Comparison of ENCODE assay signal across 13 mouse cellular contexts in genomic region chr10:80444339-80445045, GRCm38 (mm10). TPM values are rescaled to one million over a fixed set of nuclear protein-coding genes. Genes with fewer than 3 reads are reported as not detected.
A peak's percentile ranks its signal among the peaks of the same experiment; 100 is the strongest.
DNase-seq lines count a peak whose midpoint lies in the region; ATAC-seq and TF ChIP-seq lines count a peak whose summit lies in the region.
"Had no signal": no experiment of that assay in that cellular context is flagged by ENCODE, and none has a peak within 500 bp of the region (broad histone marks: within the 10 kb centered on the region; RNA-seq: fewer than 3 reads in every experiment).

No protein-coding gene starts in this region.

- no peak for ATAC-seq in heart, embryonic 13.5 days (ENCODE audit: extremely low read depth, insufficient number of reproducible peaks, low FRiP score, low TSS enrichment)
- ATAC-seq in midbrain, embryonic 13.5 days: no peak
- no peak for ATAC-seq in midbrain, embryonic 11.5 days (ENCODE audit: low FRiP score)
- ATAC-seq in hindbrain, embryonic 16.5 days: no peak
- ATAC-seq in megakaryocyte progenitor cell, adult 5-6 weeks (replicated peaks; ENCODE audit: poor library complexity): no peak
- ATAC-seq: midbrain, embryonic 15.5 days had no signal

- no peaks in the 10 kb centered on the region for H3K36me3 ChIP-seq in heart, embryonic 13.5 days
- no peaks in the 10 kb centered on the region for H3K36me3 ChIP-seq in heart, adult 2 months (ENCODE audit: control insufficient read depth, insufficient read depth, low read length)
- no peaks in the 10 kb centered on the region for H3K36me3 ChIP-seq in midbrain, embryonic 13.5 days
- H3K36me3 ChIP-seq in midbrain, embryonic 11.5 days (ENCODE audit: control insufficient read depth, insufficient read depth, low read length): no peaks in the 10 kb centered on the region
- no peaks in the 10 kb centered on the region for H3K36me3 ChIP-seq in hindbrain, embryonic 16.5 days (ENCODE audit: control insufficient read depth, insufficient read depth, low read length)
- H3K36me3 ChIP-seq: midbrain, embryonic 15.5 days had no signal

- H3K9ac ChIP-seq in heart, embryonic 13.5 days: peak overlapping the region; percentile 8; the same call in 1 of the 2 replicates
- H3K9ac ChIP-seq in heart, adult 2 months (ENCODE audit: low read depth, low read length): no peak overlapping the region
- H3K9ac ChIP-seq in midbrain, embryonic 13.5 days (replicated peaks): peak overlapping the region; percentile 36
- H3K9ac ChIP-seq in midbrain, embryonic 11.5 days (ENCODE audit: low read length): no peak overlapping the region
- H3K9ac ChIP-seq in hindbrain, embryonic 16.5 days (ENCODE audit: low read depth, low read length): peak overlapping the region; percentile 33
- H3K9ac ChIP-seq: midbrain, embryonic 15.5 days had no signal

- peaks cover 58% of the 10 kb centered on the region for H3K27me3 ChIP-seq in heart, embryonic 13.5 days (replicated peaks)
- H3K27me3 ChIP-seq in heart, adult 2 months (ENCODE audit: control insufficient read depth, insufficient read depth, low read length): no peaks in the 10 kb centered on the region
- H3K27me3 ChIP-seq in midbrain, embryonic 13.5 days: peaks cover 34% of the 10 kb centered on the region
- no peaks in the 10 kb centered on the region for H3K27me3 ChIP-seq in midbrain, embryonic 11.5 days (ENCODE audit: control insufficient read depth, insufficient read depth, low read length)
- H3K27me3 ChIP-seq in hindbrain, embryonic 16.5 days (replicated peaks; ENCODE audit: control insufficient read depth, insufficient read depth, low read length): peaks cover 5% of the 10 kb centered on the region
- H3K27me3 ChIP-seq: midbrain, embryonic 15.5 days had no signal

- no peak for TF ChIP-seq CTCF in heart, adult 2 months (IDR thresholded peaks at IDR 0.05)

- intact Hi-C loops in heart, adult 2 months (cut with DNase I): no loop called here

- no peaks in the 10 kb centered on the region for H3K9me3 ChIP-seq in heart, embryonic 13.5 days
- no peaks in the 10 kb centered on the region for H3K9me3 ChIP-seq in midbrain, embryonic 13.5 days
- H3K9me3 ChIP-seq in midbrain, embryonic 11.5 days (ENCODE audit: control insufficient read depth, low read length): no peaks in the 10 kb centered on the region
- H3K9me3 ChIP-seq in hindbrain, embryonic 16.5 days (ENCODE audit: control insufficient read depth, low read length): no peaks in the 10 kb centered on the region
- H3K9me3 ChIP-seq: midbrain, embryonic 15.5 days had no signal

- TF ChIP-seq EP300 in heart, adult 2 months (IDR thresholded peaks at IDR 0.05; ENCODE audit: insufficient read depth, low read depth, low read length): no peak

- DNase-seq in heart, adult 2 months: no peak
- DNase-seq in midbrain, embryonic 11.5 days (ENCODE audit: low spot score, missing footprints): no peak
- DNase-seq in MN1 (ENCODE audit: low spot score): peak; percentile 27
- DNase-seq in cerebellum, adult 11-12 months: no peak
- DNase-seq: right cerebral cortex, postnatal 25 days; thymus, postnatal 36 days had no signal

- H3K4me2 ChIP-seq in heart, embryonic 13.5 days: no peak overlapping the region
- H3K4me2 ChIP-seq in midbrain, embryonic 13.5 days (replicated peaks): no peak overlapping the region
- H3K4me2 ChIP-seq in midbrain, embryonic 11.5 days: no peak overlapping the region
- no peak overlapping the region for H3K4me2 ChIP-seq in hindbrain, embryonic 16.5 days (ENCODE audit: low read length)
- H3K4me2 ChIP-seq: midbrain, embryonic 15.5 days had no signal

- H3K27ac ChIP-seq in heart, embryonic 13.5 days (replicated peaks): no peak overlapping the region
- H3K27ac ChIP-seq in heart, adult 2 months: no peak overlapping the region
- no peak overlapping the region for H3K27ac ChIP-seq in midbrain, embryonic 13.5 days
- H3K27ac ChIP-seq in midbrain, embryonic 11.5 days (ENCODE audit: low read depth, low read length): no peak overlapping the region
- H3K27ac ChIP-seq in hindbrain, embryonic 16.5 days (ENCODE audit: low read depth, low read length): no peak overlapping the region
- H3K27ac ChIP-seq: midbrain, embryonic 15.5 days had no signal

- WGBS in heart, embryonic 13.5 days: 29% methylated on average over 5 of the region's 5 CpGs
- WGBS in heart, adult 2 months: 42% methylated on average over 5 of the region's 5 CpGs
- WGBS in midbrain, embryonic 13.5 days: 41% methylated on average over 5 of the region's 5 CpGs
- WGBS in midbrain, embryonic 11.5 days: 52% methylated on average over 5 of the region's 5 CpGs
- 43% methylated on average over 5 of the region's 5 CpGs for WGBS in hindbrain, embryonic 16.5 days

- no peak overlapping the region for H3K4me3 ChIP-seq in heart, embryonic 13.5 days
- H3K4me3 ChIP-seq in heart, adult 2 months: no peak overlapping the region
- no peak overlapping the region for H3K4me3 ChIP-seq in midbrain, embryonic 13.5 days (replicated peaks)
- H3K4me3 ChIP-seq in midbrain, embryonic 11.5 days (ENCODE audit: low read depth, low read length): no peak overlapping the region
- no peak overlapping the region for H3K4me3 ChIP-seq in hindbrain, embryonic 16.5 days (ENCODE audit: low read length)
- H3K4me3 ChIP-seq: erythroblast, embryonic 14.5 days; midbrain, embryonic 15.5 days had no signal

- TF ChIP-seq POLR2A in heart, adult 2 months (IDR thresholded peaks at IDR 0.05; ENCODE audit: insufficient read depth, low read depth, low read length): no peak

- peaks cover 9% of the 10 kb centered on the region for H3K4me1 ChIP-seq in heart, embryonic 13.5 days
- H3K4me1 ChIP-seq in heart, adult 2 months (ENCODE audit: control insufficient read depth, insufficient read depth, low read length): peaks cover 1% of the 10 kb centered on the region; the same call in 1 of the 2 replicates
- H3K4me1 ChIP-seq in midbrain, embryonic 13.5 days (replicated peaks): peaks cover 7% of the 10 kb centered on the region
- H3K4me1 ChIP-seq in midbrain, embryonic 11.5 days (ENCODE audit: control insufficient read depth, insufficient read depth, low read length): peaks cover 4% of the 10 kb centered on the region; the same call in 1 of the 2 replicates
- no peaks in the 10 kb centered on the region; the same call in 1 of the 2 replicates for H3K4me1 ChIP-seq in hindbrain, embryonic 16.5 days (ENCODE audit: control insufficient read depth, insufficient read depth, low read depth, low read length)

- no peaks in the 10 kb centered on the region for H3K79me2 ChIP-seq in heart, adult 2 months (replicated peaks; ENCODE audit: control insufficient read depth, insufficient read depth, low read length)

RNA-seq across cellular contexts. Expression of gene Tcf3, which starts 11.0 kb away (rescaled TPM):
- 55.9 and 57.6 TPM in 2 replicates for polyA plus RNA-seq in heart, embryonic 13.5 days (2015; fragmentation: Nextera tagmentation; extraction: Ambion mirVana)
- total RNA-seq in heart, adult 2 months (2021): 10 to 100 TPM; 16.5 to 18.0 TPM
- polyA plus RNA-seq in heart, adult 2 months (2012; rRNA removed): 20.1 and 25.0 TPM in 2 replicates
- 67.7 and 82.3 TPM in 2 replicates for polyA plus RNA-seq in midbrain, embryonic 13.5 days (2015; fragmentation: Nextera tagmentation; extraction: Ambion mirVana)
- polyA plus RNA-seq in midbrain, embryonic 11.5 days (2014; fragmentation: Nextera tagmentation; extraction: Ambion mirVana): 135 and 154 TPM in 2 replicates
- polyA plus RNA-seq in hindbrain, embryonic 16.5 days (2015; fragmentation: Nextera tagmentation; extraction: Ambion mirVana): 32.5 and 45.3 TPM in 2 replicates
- total RNA-seq in megakaryocyte progenitor cell, adult 5-6 weeks (2015): 29.9 and 35.3 TPM in 2 replicates
- 33.5 and 51.0 TPM in 2 replicates for total RNA-seq in megakaryocyte progenitor cell, adult 5-6 weeks (2017)

RNA-seq across cellular contexts. Expression of gene Uqcr11, which starts 37.9 kb away (rescaled TPM):
- 1,246 and 1,505 TPM in 2 replicates for polyA plus RNA-seq in heart, embryonic 13.5 days (2015; fragmentation: Nextera tagmentation; extraction: Ambion mirVana)
- 1,000 to 10,000 TPM; 1,743 to 1,981 TPM for total RNA-seq in heart, adult 2 months (2021)
- polyA plus RNA-seq in heart, adult 2 months (2012; rRNA removed): 5,192 and 5,251 TPM in 2 replicates
- 518 and 572 TPM in 2 replicates for polyA plus RNA-seq in midbrain, embryonic 13.5 days (2015; fragmentation: Nextera tagmentation; extraction: Ambion mirVana)
- 404 and 476 TPM in 2 replicates for polyA plus RNA-seq in midbrain, embryonic 11.5 days (2014; fragmentation: Nextera tagmentation; extraction: Ambion mirVana)
- 704 and 759 TPM in 2 replicates for polyA plus RNA-seq in hindbrain, embryonic 16.5 days (2015; fragmentation: Nextera tagmentation; extraction: Ambion mirVana)
- 202 and 210 TPM in 2 replicates for total RNA-seq in megakaryocyte progenitor cell, adult 5-6 weeks (2015)
- 184 and 263 TPM in 2 replicates for total RNA-seq in megakaryocyte progenitor cell, adult 5-6 weeks (2017)

RNA-seq across cellular contexts. Expression of gene Mbd3, which starts 45.1 kb away (rescaled TPM):
- 170 and 182 TPM in 2 replicates for polyA plus RNA-seq in heart, embryonic 13.5 days (2015; fragmentation: Nextera tagmentation; extraction: Ambion mirVana)
- 10 to 100 TPM; 86.5 to 95.2 TPM for total RNA-seq in heart, adult 2 months (2021)
- polyA plus RNA-seq in heart, adult 2 months (2012; rRNA removed): 91.4 and 95.1 TPM in 2 replicates
- polyA plus RNA-seq in midbrain, embryonic 13.5 days (2015; fragmentation: Nextera tagmentation; extraction: Ambion mirVana): 243 and 257 TPM in 2 replicates
- polyA plus RNA-seq in midbrain, embryonic 11.5 days (2014; fragmentation: Nextera tagmentation; extraction: Ambion mirVana): 222 and 252 TPM in 2 replicates
- polyA plus RNA-seq in hindbrain, embryonic 16.5 days (2015; fragmentation: Nextera tagmentation; extraction: Ambion mirVana): 196 and 207 TPM in 2 replicates
- 91.1 and 96.6 TPM in 2 replicates for total RNA-seq in megakaryocyte progenitor cell, adult 5-6 weeks (2015)
- total RNA-seq in megakaryocyte progenitor cell, adult 5-6 weeks (2017): 82.8 and 90.8 TPM in 2 replicates

RNA-seq across cellular contexts. Expression of gene Onecut3, which starts 50.1 kb away (rescaled TPM):
- not detected in 2 replicates for polyA plus RNA-seq in heart, embryonic 13.5 days (2015; fragmentation: Nextera tagmentation; extraction: Ambion mirVana)
- total RNA-seq in heart, adult 2 months (2021): under 1 TPM in 1 of 2 experiments, not detected in 1; 0.05 TPM
- 0.06 and 0.09 TPM in 2 replicates for polyA plus RNA-seq in heart, adult 2 months (2012; rRNA removed)
- polyA plus RNA-seq in midbrain, embryonic 13.5 days (2015; fragmentation: Nextera tagmentation; extraction: Ambion mirVana): 2.6 and 3.0 TPM in 2 replicates
- 2.7 and 2.8 TPM in 2 replicates for polyA plus RNA-seq in midbrain, embryonic 11.5 days (2014; fragmentation: Nextera tagmentation; extraction: Ambion mirVana)
- polyA plus RNA-seq in hindbrain, embryonic 16.5 days (2015; fragmentation: Nextera tagmentation; extraction: Ambion mirVana): 1.2 and 1.3 TPM in 2 replicates
- not detected in 2 replicates for total RNA-seq in megakaryocyte progenitor cell, adult 5-6 weeks (2015)
- not detected in 2 replicates for total RNA-seq in megakaryocyte progenitor cell, adult 5-6 weeks (2017)
- total RNA-seq: left cerebral cortex, adult 8-10 months had no signal
- polyA plus RNA-seq: erythroblast, embryonic 14.5 days had no signal

RNA-seq across cellular contexts. Expression of gene Mex3d, which starts 57.0 kb away (rescaled TPM):
- 3.8 and 4.5 TPM in 2 replicates for polyA plus RNA-seq in heart, embryonic 13.5 days (2015; fragmentation: Nextera tagmentation; extraction: Ambion mirVana)
- 1 to 10 TPM; 7.3 to 7.5 TPM for total RNA-seq in heart, adult 2 months (2021)
- polyA plus RNA-seq in heart, adult 2 months (2012; rRNA removed): 5.8 and 7.9 TPM in 2 replicates
- 15.9 and 18.6 TPM in 2 replicates for polyA plus RNA-seq in midbrain, embryonic 13.5 days (2015; fragmentation: Nextera tagmentation; extraction: Ambion mirVana)
- 11.8 and 12.4 TPM in 2 replicates for polyA plus RNA-seq in midbrain, embryonic 11.5 days (2014; fragmentation: Nextera tagmentation; extraction: Ambion mirVana)
- polyA plus RNA-seq in hindbrain, embryonic 16.5 days (2015; fragmentation: Nextera tagmentation; extraction: Ambion mirVana): 9.1 and 9.2 TPM in 2 replicates
- 1.9 and 4.3 TPM in 2 replicates for total RNA-seq in megakaryocyte progenitor cell, adult 5-6 weeks (2015)
- 2.7 and 7.9 TPM in 2 replicates for total RNA-seq in megakaryocyte progenitor cell, adult 5-6 weeks (2017)

Comparison
In these comparisons a context has a peak if more than half of its experiments do, and no peak if none do; other contexts are left out.
1. H3K9ac ChIP-seq: peak in heart, embryonic 13.5 days (single experiment), midbrain, embryonic 13.5 days (single experiment) and hindbrain, embryonic 16.5 days (single experiment); none in heart, adult 2 months (single experiment) and midbrain, embryonic 11.5 days (single experiment).